Mouse (Mus musculus) small intestine, adult 2 months (tissue): ENCODE measurements around the gene Meis2.

Source experiments
- CTCF ChIP-seq: fragments of 200-500 bp; IDR thresholded peaks from 2 replicates; pipeline ENCODE4 v1.5.1; 2012; ENCODE audit warnings: low read depth, mild to moderate bottlenecking, control low read depth, inconsistent platforms, low read length, moderate library complexity, mixed read lengths; ENCODE audit not compliant: insufficient replicate concordance, insufficient read length; ENCODE audit errors: extremely low read depth
- POLR2A ChIP-seq: fragments of 200-500 bp; IDR thresholded peaks from 2 replicates; pipeline ENCODE4 v1.6.1; 2012; ENCODE audit warnings: low read depth, mild to moderate bottlenecking, control low read depth, inconsistent platforms, low read length, moderate library complexity

GRCm38 (mm10) chr2:115889212-115889611 is 176.4 kb downstream of the Meis2 start:
- TF ChIP-seq POLR2A: no peak
- TF ChIP-seq CTCF: no peak
